Mouse (Mus musculus): ENCODE measurements around the gene Jtb.

The Jtb gene

DNA sequence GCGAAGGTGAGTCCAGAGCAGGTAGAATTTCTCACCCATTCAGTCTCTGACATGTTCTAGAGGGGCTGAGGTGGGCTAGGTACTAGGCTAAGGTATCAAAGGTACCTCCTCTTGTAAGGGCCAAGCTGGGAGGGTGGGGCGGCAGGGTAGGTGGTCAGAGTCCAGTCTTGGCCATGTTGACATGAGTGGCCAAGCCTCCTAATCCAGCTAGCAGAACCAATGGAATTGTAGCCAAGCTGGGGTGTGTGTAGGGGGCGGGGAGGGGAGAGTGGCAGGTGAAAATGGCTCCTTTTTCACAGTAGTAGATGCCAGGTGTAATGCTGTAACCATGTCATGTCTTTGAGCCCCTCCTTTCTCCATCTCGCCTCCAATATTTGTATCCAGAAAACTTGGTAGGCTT lies 27.1 kb downstream of the Jtb start:
- CTCF ChIA-PET: interaction anchor here (0.6 kb wide), 1 partner anchor 61 kb away, joined by 3 read pairs; no protein-coding TSS in a partner anchor

DNA sequence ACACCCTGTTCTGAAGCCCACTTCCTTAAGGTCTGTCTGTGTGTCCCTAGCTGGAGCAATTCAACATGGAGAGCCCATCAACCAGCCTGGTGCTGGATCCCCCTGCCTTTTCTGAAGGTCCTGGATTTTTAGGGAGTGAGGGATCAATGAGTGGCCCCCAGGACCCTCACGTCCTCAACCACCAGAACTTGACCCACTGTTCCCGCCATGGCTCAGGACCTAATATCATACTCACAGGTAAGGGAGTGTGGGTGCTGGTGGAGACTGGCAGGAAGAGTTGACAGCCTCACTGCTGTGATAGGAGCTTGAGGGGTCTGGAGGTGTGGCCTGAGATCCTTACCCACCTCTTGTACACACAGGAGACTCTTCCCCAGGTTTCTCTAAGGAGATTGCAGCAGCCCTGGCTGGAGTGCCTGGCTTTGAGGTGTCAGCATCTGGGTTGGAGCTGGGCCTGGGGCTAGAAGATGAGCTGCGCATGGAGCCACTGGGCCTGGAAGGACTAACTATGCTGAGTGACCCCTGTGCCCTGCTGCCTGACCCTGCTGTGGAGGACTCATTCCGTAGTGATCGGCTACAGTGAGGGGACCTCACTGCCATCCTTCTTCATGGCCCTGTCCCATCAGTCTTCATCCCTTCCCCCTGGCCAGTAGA lies 31.8 kb downstream of the Jtb start:
- CTCF ChIA-PET: no interaction called here

DNA sequence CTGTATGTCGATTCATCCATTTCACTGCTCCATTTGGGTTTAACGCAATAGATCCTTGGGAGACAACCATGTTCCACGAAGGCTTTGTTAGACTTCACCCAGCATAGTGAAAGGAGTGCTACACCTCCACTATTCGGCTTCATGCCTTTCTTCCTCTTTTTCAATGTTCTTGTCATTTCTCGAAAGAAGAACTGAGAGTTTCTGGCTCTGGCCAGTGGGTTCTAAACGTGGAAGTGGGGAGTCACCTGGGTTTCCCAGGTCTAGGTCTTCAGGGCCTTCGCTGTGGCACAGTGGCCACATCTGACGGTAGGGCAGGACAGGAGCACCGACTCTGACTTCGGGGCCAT lies 33.3 kb downstream of the Jtb start:
- CTCF ChIA-PET: no interaction called here

DNA sequence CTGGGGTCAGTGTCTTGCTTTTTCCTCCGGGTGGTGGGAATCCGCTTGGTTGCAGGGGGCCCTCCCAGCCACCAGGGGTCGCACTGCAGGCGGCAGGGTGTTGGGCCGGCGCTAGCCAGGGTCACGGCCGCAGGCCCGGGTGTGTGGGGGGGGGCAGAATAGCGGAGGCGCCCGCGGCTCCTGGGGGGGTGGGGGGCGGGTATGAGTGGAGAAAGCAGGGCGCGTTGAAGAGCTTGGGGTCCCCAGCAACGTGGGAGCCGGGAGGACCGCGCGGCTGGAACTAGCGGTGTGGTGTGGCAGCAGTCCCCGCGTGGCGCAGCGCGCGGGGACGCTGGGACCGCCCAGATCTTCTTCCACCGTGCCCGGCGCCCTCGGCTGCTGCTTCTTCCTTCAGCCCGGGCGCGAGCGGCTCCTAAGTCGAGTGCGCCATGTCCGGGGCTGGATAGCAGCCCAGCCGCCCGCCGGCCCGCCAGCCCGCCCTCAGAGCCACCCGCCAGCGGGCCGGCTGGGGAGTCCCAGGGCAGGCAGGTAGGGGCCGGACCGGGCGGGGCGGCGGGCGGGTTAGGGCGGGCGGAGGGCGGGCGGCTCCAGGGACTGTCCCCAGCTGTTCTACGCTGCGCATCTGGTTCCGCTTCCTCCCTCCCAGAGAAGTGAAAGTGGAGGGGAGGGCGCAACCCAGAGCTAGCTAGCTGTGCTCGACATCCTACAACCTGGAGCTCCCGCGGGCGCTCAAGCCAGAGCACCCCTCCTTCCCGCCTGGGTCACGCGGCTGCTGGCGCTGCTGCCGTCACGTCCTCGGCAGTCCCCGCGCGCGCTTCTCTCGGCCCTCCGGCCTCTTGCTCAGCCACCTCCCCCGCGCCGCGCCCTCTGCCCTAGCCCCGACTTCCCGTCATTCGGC lies 33.9 kb downstream of the Jtb start, which contains the start of gene Dennd4b:
Dennd4b (plus strand) TSS at position 152 of the 898 bp plus-strand sequence.
- CTCF ChIA-PET: interaction anchor here (0.6 kb wide), 1 partner anchor 14 kb away, joined by 4 read pairs; no protein-coding TSS in a partner anchor

DNA sequence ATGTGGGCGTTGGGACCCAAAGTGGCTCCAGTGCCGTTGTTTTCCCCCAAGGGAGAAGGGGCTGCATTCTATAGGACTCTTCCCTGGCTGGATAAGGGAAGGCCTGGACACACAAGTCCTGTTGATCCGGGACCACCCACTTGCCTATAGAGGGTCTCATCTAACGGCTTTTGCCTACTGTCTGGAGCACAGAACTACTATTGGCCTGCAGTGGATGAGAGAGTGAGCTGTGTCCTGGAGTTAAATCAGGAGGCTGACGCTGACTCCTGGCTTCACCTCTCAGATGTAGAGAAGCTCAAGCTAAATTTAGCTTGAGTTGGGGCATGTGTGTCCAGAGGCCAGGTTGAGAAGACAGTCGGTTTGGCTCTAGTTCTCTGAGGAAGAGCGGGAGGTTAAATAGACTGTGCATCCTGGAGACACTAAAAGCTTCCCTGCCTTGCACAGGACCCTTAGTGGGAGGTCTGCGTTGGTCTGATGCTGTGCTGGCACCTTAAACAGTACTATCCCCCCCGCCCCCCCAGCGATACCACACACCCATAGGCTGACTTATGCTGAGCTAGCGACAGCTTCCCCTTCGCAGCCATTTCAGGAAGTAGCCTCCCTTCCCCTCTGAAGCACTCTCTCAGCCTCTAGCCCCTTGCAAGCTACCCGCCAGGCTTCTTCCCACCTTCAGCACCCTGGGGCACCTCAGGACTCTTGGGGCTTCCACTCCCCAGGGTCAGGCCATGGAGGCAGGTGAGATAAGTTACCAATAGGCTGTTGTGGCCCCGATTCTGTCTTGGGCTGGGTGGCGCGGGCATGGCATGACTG lies 34.7 kb downstream of the Jtb start:
- CTCF ChIA-PET: interaction anchor here (1.1 kb wide), 1 partner anchor 36 kb away, joined by 3 read pairs; no protein-coding TSS in a partner anchor

DNA sequence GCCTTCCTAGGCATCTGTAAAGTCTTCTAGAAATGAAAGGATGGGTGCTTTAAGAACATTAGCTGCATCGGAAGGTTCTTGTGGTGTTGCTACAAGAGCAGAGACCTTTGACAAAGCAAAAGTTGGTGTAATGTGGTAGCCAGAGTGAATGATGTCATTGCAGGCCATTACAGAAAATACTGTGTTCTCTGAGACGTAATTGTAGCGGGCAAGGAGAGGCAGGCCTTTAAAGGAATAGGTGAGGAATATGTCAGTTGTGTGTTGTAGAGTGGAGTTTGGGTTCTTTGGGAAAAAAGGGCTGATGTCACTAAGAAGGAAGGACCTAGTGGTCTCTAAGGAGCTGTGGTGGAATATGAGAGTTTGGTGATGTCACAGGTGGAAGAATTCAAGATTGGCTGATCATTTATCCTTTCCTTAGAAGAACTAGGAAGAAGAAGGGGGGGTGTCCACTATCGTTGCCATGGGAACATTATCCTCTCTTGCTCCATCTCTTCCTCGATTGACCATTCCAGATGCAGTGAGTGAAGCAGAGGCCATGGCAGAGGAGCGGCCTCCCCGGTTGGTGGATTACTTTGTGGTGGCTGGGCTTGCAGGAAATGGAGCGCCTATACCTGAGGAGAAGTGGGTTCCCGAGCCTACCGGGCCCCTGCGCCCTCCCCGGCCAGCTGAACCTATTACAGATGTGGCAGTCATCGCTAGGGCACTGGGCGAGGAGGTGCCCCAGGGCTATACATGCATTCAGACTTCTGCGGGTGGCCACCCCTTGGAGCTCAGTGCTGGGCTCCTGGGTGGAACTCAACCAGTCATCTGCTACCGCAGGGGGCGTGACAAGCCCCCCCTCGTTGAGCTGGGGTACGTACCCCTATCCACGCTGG lies 35.7 kb downstream of the Jtb start:
- CTCF ChIA-PET: interaction anchor here (0.5 to 1.1 kb wide), 2 partner anchors 37 to 46 kb away, joined by 3 to 15 read pairs; no protein-coding TSS in a partner anchor

DNA sequence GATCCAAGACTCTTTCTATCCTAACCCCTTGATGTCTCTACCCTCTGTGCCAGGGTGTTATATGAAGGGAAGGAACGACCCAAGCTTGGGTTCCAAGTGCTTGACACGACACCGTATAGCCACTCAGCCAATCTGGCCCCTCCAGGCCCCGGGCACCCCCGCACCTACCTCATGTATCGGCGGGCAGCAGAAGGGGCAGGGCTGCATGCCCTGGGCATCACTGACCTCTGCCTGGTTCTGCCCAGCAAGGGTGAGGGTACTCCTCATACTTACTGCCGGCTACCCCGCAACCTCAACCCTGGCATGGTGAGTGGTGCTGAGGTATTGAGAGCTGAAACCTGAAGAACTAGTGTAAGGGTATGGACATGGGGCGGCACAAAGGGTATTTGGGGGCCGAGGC lies 36.8 kb downstream of the Jtb start:
- CTCF ChIA-PET: interaction anchor here (0.7 kb wide), 1 partner anchor 40 kb away, joined by 7 read pairs; no protein-coding TSS in a partner anchor

DNA sequence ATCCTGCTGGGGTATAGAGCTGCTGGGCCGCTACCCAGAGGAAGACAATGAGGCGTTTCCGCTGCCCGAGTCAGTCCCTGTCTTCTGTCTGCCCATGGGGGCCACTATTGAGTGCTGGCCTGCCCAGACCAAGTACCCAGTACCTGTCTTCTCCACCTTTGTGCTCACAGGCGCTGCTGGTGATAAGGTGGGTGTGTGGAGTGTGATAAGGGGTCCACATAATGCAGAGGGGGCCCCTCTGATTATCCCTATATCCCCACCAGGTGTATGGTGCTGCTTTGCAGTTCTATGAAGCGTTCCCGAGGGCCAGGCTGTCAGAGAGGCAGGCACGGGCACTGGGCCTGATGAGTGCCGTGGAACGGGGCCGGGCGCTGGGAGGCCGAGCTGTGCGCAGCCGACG lies 37.6 kb downstream of the Jtb start:
- CTCF ChIA-PET: no interaction called here

DNA sequence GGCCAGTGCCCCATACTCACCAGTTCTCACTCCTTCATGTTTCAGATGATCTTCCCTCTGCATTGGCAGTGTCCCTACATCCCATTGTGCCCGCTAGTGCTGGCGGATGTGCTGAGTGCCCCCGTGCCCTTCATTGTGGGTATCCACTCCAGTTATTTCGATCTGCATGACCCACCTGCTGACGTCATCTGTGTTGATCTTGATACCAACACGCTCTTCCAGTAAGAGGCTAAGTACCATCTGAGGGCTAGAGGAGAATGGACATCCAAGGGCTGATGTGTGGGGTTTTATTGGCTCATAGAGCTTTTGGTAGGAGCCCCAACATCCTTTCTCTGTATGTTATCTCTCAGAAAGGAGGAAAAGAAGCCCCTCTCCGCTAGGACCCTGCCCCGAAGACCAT lies 39.4 kb downstream of the Jtb start:
- CTCF ChIA-PET: no interaction called here

DNA sequence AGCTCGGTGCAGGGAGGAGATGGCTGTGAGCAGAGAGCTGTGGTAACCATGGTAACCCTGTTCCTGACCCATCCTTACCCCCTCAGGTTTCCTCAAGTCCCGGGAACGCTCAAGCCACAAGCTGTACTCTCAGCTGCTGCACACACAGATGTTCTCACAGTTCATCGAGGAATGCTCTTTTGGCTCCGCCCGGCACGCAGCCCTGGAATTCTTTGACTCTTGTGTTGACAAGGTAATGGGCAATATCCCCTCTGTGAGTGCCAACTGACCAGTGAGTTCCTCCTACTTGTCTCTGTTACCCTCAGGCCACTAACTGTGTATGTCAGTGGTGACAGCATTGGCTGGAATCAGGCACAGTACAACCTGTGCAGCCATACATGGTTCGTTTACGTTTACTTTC lies 40.8 kb downstream of the Jtb start:
- CTCF ChIA-PET: no interaction called here

DNA sequence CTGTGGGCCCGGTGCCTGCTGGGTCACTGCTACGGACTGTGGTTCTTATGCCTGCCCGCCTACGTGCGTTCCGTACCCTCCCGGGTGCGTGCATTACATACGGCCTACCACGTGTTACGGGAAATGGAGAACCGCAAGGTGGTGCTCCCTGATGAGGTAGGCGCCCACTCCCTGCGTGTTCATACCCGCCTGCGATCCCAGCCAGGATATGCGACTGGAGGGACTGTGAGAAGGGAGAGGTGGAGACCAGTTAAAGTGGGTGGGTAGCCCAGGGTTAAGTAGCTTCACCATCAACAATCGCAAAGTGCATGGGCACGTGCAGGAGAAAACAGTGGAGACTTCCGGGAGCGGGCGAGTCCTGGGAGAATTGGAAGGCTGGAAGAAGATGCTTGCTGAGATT lies 42.5 kb downstream of the Jtb start:
- CTCF ChIA-PET: interaction anchor here (0.5 kb wide), 1 partner anchor 28 kb away, joined by 3 read pairs; no protein-coding TSS in a partner anchor

DNA sequence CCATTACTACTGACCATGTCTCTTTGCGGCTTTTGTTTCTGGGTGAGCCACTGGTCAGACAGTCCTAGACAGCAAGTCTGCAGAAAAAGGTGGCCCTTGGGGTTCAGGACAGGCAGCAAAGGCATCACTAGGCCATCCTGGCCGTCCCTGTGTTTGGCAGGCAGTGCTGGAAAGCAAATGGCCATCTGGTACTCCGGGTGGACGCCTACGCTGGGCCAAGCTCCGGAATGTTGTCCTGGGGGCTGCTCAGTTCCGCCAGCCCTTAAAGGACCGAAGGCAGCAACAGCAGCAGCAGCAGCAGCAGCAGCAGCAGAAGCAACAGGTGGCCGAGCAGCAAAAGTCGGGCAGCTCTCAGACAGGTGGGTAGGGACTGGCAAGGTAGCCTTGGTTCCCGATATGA lies 43.9 kb downstream of the Jtb start:
- CTCF ChIA-PET: no interaction called here

DNA sequence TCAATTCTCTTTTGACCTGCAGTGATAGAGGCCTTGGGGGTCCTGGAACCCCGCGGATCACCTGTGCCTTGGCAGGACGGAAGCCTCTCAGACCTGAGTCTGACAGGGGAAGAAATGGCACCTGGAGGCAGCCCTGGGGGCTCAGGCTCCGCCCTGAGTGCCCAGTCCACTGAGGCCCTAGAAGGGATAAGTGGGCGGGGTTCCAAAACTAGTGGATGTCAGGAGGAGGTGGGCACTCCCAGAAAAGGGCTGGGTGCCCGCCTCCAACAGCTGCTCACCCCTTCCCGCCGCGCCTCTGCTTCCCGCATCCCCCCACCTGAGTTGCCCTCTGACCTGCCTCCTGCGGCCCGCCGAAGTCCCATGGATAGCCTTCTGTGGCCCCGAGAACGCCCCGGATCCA lies 45.5 kb downstream of the Jtb start:
- CTCF ChIA-PET: no interaction called here

DNA sequence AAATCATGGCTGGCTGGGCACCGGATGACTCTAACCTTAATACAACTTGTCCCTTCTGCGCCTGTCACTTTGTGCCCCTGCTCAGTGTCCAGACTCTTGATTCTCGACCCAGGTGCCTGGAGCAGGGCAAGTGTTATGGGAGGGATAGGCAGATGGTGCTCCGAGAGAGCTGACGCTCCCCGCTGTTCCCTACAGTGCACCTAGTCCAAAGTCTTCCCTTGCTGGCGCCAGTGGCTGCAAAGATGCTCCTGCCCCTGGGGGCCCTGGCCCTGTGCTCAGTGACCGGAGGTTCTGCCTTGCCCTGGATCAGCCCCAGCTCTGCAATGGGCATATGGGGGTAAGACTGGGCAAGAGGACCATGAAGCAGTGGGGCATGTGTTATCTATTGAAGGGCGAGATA lies 46.4 kb downstream of the Jtb start:
- CTCF ChIA-PET: interaction anchor here (0.7 kb wide), 2 partner anchors 38 to 65 kb away, joined by 3 read pairs; no protein-coding TSS in a partner anchor

DNA sequence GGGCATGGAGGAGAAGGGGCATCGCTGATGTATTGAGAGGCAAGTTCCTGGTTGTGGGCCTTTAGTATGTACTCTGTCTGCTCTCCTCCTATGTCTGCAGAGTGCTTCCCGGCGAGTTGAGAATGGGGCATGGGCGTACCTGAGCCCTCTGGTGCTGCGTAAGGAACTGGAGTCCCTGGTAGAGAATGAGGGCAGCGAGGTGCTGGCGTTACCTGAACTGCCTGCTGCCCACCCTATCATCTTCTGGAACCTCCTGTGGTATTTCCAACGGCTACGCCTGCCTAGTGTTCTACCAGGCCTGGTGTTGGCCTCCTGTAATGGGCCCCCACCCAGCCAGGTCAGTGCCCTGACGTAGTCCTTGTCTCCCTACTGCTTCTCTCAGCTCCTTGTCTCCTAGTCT lies 46.8 kb downstream of the Jtb start:
- CTCF ChIA-PET: interaction anchor here (0.7 kb wide), 1 partner anchor 37 kb away, joined by 3 read pairs; no protein-coding TSS in a partner anchor

DNA sequence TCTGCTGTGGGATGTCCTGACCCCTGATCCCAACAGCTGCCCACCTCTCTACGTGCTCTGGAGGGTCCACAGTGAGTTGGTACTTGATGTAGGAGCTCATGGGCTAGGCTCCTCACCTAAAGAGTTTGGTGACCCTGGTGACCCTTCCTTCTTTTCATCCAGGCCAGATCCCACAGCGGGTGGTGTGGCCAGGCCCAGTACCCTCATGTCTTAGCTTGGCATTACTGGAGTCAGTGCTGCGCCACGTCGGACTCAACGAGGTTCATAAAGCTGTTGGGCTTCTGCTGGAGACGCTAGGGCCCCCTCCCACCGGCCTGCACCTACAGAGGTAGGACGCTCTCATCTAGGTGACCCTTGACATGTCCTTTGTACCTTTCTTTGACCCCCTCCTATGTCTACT lies 47.8 kb downstream of the Jtb start:
- CTCF ChIA-PET: no interaction called here

DNA sequence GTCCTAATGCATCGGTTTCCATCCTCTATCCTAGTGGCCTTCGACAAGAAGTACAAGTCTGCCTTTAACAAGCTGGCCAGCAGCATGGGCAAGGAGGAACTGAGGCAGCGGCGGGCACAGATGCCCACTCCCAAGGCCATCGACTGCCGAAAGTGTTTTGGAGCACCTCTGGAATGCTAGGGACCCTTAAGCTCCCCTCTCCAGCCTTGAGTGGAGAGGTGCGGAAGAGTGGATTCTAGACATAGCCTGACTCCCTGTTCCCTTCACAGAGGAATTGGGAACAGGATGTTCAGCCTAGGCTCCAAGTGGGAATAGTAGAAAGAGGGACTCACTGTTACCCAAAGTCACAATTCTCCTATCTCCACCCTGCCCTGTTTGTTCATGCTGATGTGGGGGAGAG lies 48.3 kb downstream of the Jtb start:
- CTCF ChIA-PET: no interaction called here

DNA sequence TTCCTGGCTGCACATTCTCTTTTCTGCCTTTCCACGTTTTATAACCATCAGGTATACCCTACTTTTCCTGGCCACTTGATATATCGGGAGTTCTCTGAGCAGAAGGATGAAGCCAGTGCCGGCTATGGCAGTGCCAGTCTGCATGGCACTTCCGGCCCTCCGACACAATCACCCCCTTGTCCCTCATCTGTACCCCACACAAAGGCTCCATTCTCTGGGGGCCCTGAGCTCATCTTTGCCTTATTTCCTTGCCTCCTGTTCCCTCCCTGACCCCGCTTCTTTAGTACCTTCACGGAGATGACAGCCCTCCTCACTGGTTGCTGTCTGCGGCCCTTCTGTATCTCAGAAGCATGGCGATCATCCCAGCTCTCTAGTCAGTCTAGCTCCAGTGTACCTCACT lies 49.3 kb downstream of the Jtb start:
- CTCF ChIA-PET: no interaction called here

DNA sequence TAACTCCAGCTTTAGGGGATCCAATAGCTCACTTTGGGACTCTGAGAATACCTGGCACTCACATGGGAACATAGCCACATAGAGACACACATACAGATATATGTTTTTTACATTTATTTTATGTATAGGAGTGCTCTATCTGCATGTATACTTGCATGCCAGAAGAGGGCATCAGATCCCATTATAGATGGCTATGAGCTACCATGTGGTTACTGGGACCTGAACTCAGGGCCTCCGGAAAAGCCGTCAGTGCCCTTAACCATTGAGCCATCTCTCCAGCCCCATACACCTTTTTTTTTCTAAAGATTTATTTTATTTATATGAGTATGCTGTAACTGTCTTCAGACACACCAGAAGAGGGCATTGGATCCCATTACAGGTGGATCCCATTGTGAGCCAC lies 52.8 kb downstream of the Jtb start:
- CTCF ChIA-PET: no interaction called here
